Mouse (Mus musculus) heart, embryonic 16.5 days (tissue): Measurements from ENCODE around the gene Mrgprh. TPM values are rescaled to one million over a fixed set of nuclear protein-coding genes. Genes with fewer than 3 reads are reported as not detected.

Source experiments
- ATAC-seq: fragments of 200-750 bp; cut with Nextera tagmentation; replicated peaks from 2 replicates; pipeline ENCODE4 v1.8.0; 2017; ENCODE audit warnings: moderate number of reproducible peaks; ENCODE audit not compliant: insufficient read depth, low FRiP score; ENCODE audit errors: extremely low read depth
- H3K27ac ChIP-seq: fragments of 300-500 bp; sonication (generic); 2 replicates; pipeline ENCODE4 v1.5.1; 2014; ENCODE audit warnings: mild to moderate bottlenecking, low read length, control low read depth, moderate library complexity
- H3K27me3 ChIP-seq: fragments of 300-500 bp; sonication (generic); 2 replicates; pipeline ENCODE4 v1.6.1; 2014; ENCODE audit warnings: low read length, mixed read lengths; ENCODE audit not compliant: control insufficient read depth, insufficient read depth
- H3K36me3 ChIP-seq: fragments of 300-500 bp; sonication (generic); 2 replicates; pipeline ENCODE4 v1.6.1; 2014; ENCODE audit not compliant: control insufficient read depth, insufficient read depth
- H3K4me1 ChIP-seq: fragments of 300-500 bp; sonication (generic); 2 replicates; pipeline ENCODE4 v1.6.1; 2014; ENCODE audit warnings: low read length, mixed read lengths; ENCODE audit not compliant: control insufficient read depth, insufficient read depth
- H3K4me2 ChIP-seq: fragments of 300-500 bp; sonication (generic); 2 replicates; pipeline ENCODE4 v1.6.1; 2014; ENCODE audit warnings: low read depth, mild to moderate bottlenecking, control low read depth, low read length
- H3K4me3 ChIP-seq: fragments of 300-500 bp; sonication (generic); 2 replicates; pipeline ENCODE4 v1.5.1; 2014; ENCODE audit warnings: mild to moderate bottlenecking, control low read depth, low read length
- H3K9ac ChIP-seq: fragments of 300-500 bp; sonication (generic); 2 replicates; pipeline ENCODE4 v1.6.1; 2014; ENCODE audit warnings: low read length, control low read depth
- H3K9me3 ChIP-seq: fragments of 300-500 bp; sonication (generic); replicated peaks from 2 replicates; pipeline ENCODE4 v1.6.1; 2016; ENCODE audit warnings: low read length; ENCODE audit not compliant: control insufficient read depth
- WGBS: fragments of 180-500 bp; shearing (Covaris S2); extraction: QIAGEN DNeasy Blood & Tissue Kit; methylation state at CpG from one replicate; pipeline ENCODE4 v1.1.7; 2014; 5-methylcytosine and 5-hydroxymethylcytosine counted together
- polyA plus RNA-seq: library from polyadenylated mRNA; unstranded; fragments of >200 nt; fragmentation: Nextera tagmentation; extraction: Ambion mirVana; gene quantifications from 2 replicates; pipeline ENCODE4 v1.2.1, GENCODE M21; 2015

Mrgprh gene
- polyA plus RNA-seq: 0.24 TPM in 1 of 2 replicates, not detected in the other

DNA sequence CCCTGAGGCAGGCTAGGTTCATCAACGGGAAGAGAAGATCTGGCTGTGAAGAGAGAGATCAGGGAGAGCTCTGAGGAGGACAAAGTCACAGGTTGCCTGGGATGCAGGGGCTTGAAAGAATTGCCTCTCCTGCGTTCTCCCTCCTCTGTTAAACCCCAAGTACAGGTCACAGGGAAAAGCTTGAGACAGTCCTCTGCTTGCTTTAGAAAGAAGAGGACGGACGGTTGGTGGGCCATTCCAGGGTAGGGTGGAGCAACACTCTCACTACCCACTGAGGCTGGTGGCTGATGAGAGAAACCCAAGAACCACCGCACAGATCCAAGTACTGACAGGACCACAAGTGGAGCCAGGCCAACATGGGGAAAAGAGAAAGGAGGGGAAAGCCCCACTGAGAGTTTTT is at the start of gene Mrgprh:
Mrgprh (plus strand) TSS at position 301 of the 400 bp plus-strand sequence.
- Histone ChIP-seq H3K4me2 (no peak within 1 kb of the TSS), H3K27ac (no peak within 1 kb of the TSS), H3K27me3 (no peaks in the 10 kb centered on the region), H3K9me3 (no peaks in the 10 kb centered on the region), H3K4me1 (peaks cover 5% of the 10 kb centered on the region; the same call in 1 of the 2 replicates), H3K4me3 (no peak within 1 kb of the TSS), H3K9ac (no peak within 1 kb of the TSS), H3K36me3 (no peaks in the 10 kb centered on the region)
- ATAC-seq: no peak
- WGBS: 74% methylated on average over 5 of the region's 5 CpGs

DNA sequence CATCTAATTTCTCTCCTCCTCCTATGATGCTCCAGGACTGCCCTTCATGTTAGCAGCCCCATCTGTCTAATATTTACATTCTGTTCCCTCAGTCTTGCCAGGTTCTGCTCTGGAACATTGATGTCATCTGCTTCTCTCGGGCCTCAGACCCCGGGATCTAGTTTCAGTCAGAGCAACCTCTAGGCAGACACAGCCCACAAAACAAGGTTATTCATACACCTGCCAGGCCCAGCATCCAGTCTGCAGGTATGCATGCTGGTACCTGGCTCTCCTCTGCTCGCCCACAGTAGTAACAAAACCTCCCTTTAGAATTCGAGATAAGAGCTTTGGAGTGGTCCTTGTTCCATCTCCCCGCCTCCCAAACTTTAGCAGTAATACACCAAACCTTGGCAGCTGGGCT is 45.5 kb upstream of the Mrgprh start:
- Histone ChIP-seq H3K9me3 (no peaks in the 10 kb centered on the region), H3K36me3 (no peaks in the 10 kb centered on the region), H3K4me2 (no peak overlapping the region), H3K27me3 (no peaks in the 10 kb centered on the region), H3K9ac (no peak overlapping the region), H3K4me1 (peaks cover 4% of the 10 kb centered on the region; the same call in 1 of the 2 replicates), H3K27ac (no peak overlapping the region), H3K4me3 (no peak overlapping the region)
- WGBS: 52% methylated on average over 5 of the region's 5 CpGs
- no peak for ATAC-seq

DNA sequence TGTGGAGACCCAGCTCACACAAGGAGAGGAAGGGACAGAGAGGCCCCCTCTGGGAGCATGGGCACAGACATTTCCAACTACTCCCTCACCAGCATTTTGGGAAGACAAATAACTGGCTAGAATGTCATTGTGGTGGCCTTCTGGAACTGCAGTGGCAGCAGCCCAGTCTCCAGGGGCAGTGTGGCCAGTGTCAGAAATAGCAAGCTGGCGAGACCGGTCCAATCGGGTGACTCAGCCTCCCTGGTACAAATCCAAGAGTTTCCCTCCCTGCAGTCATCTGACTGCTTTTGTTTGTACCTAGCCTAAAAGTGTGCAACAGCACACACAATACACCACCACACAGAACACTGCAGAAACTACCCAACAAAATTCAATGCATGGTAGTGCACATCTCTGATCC is 43.6 kb upstream of the Mrgprh start:
- Histone ChIP-seq H3K27ac (peak overlapping the region; percentile 67), H3K4me2 (no peak overlapping the region), H3K27me3 (no peaks in the 10 kb centered on the region), H3K4me3 (no peak overlapping the region), H3K4me1 (peaks cover 4% of the 10 kb centered on the region; the same call in 1 of the 2 replicates), H3K9me3 (no peaks in the 10 kb centered on the region), H3K36me3 (no peaks in the 10 kb centered on the region), H3K9ac (no peak overlapping the region)
- peak; percentile 69 for ATAC-seq
- WGBS: 36% methylated on average over 3 of the region's 3 CpGs

DNA sequence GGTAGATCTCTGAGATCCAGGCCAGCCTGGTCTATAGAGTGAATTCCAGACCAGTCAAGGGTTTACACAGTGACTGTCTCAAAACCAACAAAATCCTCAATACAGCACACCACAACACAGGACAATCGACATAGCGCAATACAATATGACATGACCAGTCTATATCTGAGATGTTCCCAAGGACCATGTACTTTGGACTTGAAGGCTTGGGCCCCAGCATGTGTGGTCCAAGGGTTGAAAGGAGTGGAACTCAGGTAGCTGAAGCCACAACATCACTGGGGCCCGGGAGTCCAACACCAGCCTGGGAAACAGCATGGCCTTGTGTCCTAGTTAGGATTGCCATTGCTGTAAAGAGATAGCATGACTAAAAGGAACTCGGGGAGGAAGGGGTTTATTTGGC is 43.2 kb upstream of the Mrgprh start:
- no peaks in the 10 kb centered on the region for H3K27me3 ChIP-seq
- H3K9ac ChIP-seq: no peak overlapping the region
- ATAC-seq: no peak
- 89% methylated on average over 4 of the region's 4 CpGs for WGBS
- H3K4me3 ChIP-seq: no peak overlapping the region
- no peaks in the 10 kb centered on the region for H3K9me3 ChIP-seq
- no peaks in the 10 kb centered on the region for H3K36me3 ChIP-seq
- no peak overlapping the region for H3K27ac ChIP-seq
- H3K4me2 ChIP-seq: no peak overlapping the region
- H3K4me1 ChIP-seq: peaks cover 4% of the 10 kb centered on the region; the same call in 1 of the 2 replicates

DNA sequence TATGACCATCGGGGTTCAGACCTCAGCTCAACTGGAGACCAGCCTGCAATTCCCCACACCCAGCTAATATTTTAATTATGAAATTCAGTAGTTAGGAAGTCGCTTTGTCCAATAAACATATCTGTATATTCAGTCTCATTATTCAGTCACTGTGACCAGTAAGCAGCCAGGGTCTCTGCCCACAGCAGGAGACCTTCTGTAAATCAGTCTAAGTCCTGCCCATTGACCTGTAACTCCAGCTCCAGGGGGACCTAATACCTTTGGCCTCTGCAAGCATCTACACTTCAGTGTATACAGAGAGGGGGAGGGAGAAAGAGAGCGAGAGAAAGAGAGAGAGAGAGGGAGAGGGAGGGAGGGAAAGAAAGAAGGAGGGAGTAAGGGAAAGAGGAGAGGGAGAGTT is 41.5 kb upstream of the Mrgprh start:
- Histone ChIP-seq H3K36me3 (no peaks in the 10 kb centered on the region), H3K9me3 (no peaks in the 10 kb centered on the region), H3K27ac (no peak overlapping the region), H3K27me3 (no peaks in the 10 kb centered on the region), H3K4me2 (no peak overlapping the region), H3K4me1 (peaks cover 4% of the 10 kb centered on the region; the same call in 1 of the 2 replicates), H3K9ac (no peak overlapping the region), H3K4me3 (no peak overlapping the region)
- WGBS: 76% methylated on average over 3 of the region's 3 CpGs
- ATAC-seq: no peak

DNA sequence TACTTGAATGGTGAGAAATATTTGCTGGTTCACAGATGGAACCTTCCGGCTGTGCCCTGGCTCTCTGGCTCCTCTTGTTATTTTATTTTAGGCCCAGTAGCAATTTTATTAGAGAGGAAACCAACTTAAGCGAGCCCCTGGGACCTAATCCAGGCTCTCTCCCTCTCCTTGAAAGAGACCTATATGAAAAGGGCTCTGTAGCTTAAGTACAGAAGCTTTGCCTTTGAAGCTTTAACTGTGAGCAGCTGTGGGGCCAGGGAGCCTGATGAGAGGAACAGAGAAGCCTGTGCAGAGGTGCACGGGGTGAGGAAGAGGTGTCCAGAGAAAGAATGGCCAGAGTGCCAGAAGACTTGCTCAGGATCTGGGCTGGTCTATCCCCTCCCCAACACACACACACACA is 41.0 kb upstream of the Mrgprh start:
- H3K27me3 ChIP-seq: no peaks in the 10 kb centered on the region
- H3K4me2 ChIP-seq: no peak overlapping the region
- no peak overlapping the region for H3K27ac ChIP-seq
- H3K9me3 ChIP-seq: no peaks in the 10 kb centered on the region
- whole genome bisulfite sequencing: 54% methylated on average over 3 of the region's 3 CpGs
- H3K4me3 ChIP-seq: no peak overlapping the region
- no peak overlapping the region for H3K9ac ChIP-seq
- H3K4me1 ChIP-seq: peaks cover 4% of the 10 kb centered on the region; the same call in 1 of the 2 replicates
- no peak for ATAC-seq
- H3K36me3 ChIP-seq: no peaks in the 10 kb centered on the region

DNA sequence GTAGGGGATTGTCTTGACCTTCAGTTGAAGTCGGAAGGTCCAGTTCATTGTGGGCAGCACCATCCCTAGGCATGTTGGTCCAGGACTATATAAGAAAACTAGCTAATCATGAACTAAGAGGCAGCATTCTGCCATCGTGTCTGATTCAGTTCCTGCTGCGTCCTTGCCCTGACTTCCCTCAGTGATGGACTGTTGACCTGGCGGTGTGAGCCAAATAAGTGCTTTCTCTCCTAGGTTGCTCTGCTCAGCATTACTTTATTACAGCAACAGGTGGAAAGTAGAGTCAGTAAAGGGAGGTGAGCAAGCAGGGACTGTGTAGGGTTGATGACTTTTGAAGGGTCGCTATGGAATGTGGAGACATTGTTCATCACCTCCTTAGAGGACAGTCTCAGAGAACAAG is 40.1 kb upstream of the Mrgprh start:
- Histone ChIP-seq H3K9ac (no peak overlapping the region), H3K4me3 (no peak overlapping the region), H3K9me3 (no peaks in the 10 kb centered on the region), H3K4me1 (peaks cover 4% of the 10 kb centered on the region; the same call in 1 of the 2 replicates), H3K27ac (no peak overlapping the region), H3K36me3 (no peaks in the 10 kb centered on the region), H3K27me3 (no peaks in the 10 kb centered on the region), H3K4me2 (no peak overlapping the region)
- WGBS: 88% methylated on average over 5 of the region's 5 CpGs
- no peak for ATAC-seq

DNA sequence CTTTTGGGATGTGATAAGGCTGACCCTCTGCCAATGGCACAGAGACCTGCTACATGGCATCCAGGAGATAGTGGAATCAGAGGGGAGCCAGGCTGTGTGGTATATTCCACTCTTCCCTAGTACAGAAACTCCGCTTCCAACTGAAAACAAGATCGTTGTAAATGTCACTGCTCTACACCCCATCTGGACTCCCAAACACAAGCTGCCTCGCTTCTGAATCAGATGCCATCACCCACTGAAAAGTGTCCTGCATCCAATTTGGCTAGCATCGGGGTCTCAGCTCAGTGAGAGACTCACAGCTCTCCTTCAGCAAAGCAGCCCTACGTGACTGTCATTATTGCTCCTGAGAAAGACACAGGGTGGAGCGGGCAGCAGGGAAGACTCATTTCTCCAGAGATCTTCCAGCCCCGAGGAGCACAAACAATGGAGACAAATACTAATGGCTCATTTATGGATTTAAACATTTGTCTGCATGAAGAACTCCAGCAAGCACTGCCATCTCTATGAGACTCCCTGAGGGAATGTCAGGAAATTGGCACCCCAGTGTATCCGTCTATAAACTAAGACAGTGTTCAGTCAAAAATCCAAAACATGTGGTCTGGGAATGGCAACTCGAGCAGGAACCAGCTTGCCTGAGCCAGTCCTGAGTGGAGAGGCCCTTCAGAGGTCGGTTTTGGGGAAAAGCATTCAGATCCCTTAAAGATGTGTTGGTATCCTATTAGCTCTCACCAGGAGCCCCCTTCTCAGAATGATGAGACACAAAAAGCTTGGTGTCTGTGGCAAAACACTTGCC is 36.2 kb upstream of the Mrgprh start:
- H3K27me3 ChIP-seq: no peaks in the 10 kb centered on the region
- H3K27ac ChIP-seq: no peak overlapping the region
- no peaks in the 10 kb centered on the region for H3K9me3 ChIP-seq
- no peak overlapping the region for H3K4me2 ChIP-seq
- no peaks in the 10 kb centered on the region for H3K36me3 ChIP-seq
- no peak overlapping the region for H3K4me3 ChIP-seq
- no peak for ATAC-seq
- WGBS: 68% methylated on average over 10 of the region's 10 CpGs
- no peaks in the 10 kb centered on the region for H3K4me1 ChIP-seq
- H3K9ac ChIP-seq: no peak overlapping the region

DNA sequence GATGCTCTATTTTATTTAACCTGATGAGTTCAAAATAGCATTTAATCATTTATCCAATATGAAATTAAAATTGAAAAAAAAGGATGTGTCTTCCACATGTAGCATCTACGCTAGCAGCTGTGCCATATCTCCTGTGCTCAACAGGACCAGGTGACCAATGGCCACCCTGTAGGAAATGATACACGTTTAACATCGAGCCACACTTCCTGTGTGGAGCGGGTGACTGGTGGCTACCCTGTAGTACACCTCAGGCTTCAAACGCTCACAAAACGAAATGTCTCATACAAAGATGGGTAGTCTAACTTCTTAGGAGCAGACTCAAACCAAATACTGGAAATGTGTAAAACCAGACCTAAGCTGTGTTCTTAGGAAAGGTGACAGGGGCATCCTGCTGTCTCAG is 32.0 kb upstream of the Mrgprh start:
- Histone ChIP-seq H3K9me3 (no peaks in the 10 kb centered on the region), H3K4me2 (no peak overlapping the region), H3K4me3 (no peak overlapping the region), H3K4me1 (no peaks in the 10 kb centered on the region), H3K9ac (no peak overlapping the region), H3K27ac (no peak overlapping the region), H3K27me3 (no peaks in the 10 kb centered on the region), H3K36me3 (no peaks in the 10 kb centered on the region)
- 77% methylated on average over 6 of the region's 6 CpGs for WGBS
- ATAC-seq: no peak
